Mouse (Mus musculus): ENCODE measurements around the gene Tcap. TPM values are rescaled to one million over a fixed set of nuclear protein-coding genes. Genes with fewer than 3 reads are reported as not detected.

The Tcap gene
- not detected in 4 replicates for total RNA-seq (2023; ENCODE audit: inconsistent age)

DNA sequence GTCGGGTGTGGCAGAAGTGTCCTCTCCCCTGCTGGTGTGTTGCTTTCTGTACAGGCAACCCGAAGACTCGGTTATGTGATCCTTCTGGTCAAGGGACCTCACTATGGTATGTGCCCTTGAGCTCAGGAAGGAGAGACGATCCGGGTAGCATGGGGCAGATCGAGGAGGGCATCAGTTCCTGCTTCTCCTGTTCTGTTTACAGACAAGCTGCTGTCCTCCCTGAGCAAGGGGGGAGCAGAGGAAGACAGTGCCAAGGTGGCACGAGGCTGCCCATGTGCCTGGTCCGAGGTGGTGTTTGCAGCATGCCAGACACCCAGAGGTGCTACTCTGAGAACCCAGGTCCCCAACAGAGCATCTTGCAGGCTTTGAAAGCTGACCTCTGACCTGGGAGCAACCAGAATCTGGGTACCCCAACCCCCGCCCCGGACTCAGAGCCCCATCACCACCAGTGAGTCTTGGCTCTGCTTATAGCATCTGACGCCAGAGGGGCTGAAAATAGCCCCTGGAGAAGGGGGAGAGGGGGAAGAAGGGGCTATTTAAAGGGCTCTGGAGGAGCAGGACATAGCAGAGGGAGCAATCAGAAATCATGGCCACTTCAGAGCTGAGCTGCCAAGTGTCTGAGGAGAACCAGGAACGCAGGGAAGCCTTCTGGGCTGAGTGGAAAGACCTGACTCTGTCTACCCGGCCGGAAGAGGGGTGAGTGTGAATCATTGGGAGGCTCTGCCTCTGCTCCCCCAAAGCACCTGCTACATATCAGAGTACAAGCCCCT is at the start of gene Tcap:
Gene Tcap (plus strand): TSS at position 551 of the 770 bp plus-strand sequence.

DNA sequence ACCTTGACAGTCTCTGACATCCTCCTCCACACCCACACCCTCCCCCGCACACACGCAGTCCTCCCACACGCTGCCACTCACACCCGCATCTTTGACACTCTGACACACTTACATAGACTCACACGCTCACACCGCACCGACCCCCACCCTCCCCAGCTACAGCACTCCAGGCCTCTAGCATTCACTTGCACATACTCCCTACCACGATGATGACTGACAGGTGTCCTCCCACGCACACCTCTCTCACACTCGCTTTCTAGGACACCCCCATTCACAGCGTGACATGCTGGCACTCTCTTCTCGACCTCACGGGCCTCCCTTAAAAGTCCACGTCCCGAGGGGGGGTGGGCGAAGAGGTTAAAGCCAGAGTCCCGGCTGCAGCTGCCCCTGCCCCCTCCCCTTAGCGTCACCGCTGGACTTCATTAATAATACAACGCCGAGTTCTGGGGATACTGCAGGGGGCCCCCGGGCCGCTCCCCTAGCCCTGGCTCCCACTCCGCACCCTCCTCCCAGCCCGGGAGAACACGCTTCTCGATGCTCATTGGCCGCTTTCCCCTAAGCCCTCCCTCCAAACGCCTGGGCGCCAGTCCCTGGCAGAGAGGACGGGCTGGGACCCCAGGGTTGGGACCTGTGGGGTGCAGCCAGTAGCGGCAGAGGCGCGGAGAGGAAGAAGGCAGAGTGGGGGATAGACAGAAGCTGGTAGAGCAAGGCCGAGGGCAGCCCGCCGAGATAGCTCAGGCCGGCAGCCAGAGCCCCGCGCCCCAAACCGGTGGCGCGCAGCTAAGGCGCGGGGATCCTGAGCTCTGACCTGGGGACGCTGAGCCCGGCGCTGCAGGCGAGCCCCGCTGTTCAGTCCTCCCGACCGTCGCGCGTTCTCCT is 35.3 kb upstream of the Tcap start, which contains the start of gene Ppp1r1b:
Gene Ppp1r1b (plus strand): TSS at position 322 of the 879 bp plus-strand sequence.

DNA sequence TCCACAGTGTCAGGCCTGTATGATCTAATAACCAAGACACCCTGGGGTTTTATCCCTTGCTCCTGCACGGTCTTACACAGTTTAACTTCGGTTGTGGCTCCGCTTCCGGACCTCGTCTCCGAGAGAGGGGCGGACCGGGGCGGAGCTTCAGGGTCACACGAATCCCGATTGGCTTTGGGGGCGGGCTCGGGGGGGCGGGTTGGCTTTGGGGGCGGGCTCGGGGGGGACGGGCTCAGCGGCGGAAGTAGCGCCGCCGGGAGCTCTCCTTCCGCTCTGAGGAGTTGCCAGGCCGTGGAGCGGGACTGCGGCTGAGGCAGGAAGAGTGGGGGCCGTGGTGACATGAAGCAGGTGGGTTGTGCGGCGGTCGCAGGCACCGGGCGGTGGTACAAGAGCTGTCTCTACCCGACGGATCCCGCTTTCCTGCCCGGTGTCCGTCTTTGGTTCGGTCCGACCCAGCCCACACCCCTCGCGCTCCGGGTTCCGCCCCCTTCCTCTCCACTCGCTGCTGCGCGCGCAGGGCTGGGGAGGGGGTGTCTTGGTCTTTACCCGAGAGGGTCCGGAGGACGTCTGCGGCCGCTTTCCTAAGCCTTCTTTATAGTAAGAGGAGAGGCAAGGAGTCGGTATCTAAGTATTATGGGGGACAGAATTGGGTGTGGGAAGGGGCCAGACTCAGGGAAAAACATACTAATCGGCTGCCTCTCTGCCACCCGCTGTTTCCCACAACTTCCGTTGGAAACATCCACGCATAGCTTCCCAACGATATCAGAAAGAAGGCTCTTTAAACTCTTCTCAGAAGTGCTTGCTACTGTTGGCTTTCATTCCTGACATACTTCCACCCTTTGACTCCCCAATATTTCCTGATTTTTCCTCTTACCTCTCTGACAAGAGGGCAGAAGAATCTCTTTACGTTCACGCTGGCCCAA is 25.2 kb upstream of the Tcap start, which contains the start of gene Stard3:
Gene Stard3 (plus strand): TSS at position 208 of the 923 bp plus-strand sequence.

DNA sequence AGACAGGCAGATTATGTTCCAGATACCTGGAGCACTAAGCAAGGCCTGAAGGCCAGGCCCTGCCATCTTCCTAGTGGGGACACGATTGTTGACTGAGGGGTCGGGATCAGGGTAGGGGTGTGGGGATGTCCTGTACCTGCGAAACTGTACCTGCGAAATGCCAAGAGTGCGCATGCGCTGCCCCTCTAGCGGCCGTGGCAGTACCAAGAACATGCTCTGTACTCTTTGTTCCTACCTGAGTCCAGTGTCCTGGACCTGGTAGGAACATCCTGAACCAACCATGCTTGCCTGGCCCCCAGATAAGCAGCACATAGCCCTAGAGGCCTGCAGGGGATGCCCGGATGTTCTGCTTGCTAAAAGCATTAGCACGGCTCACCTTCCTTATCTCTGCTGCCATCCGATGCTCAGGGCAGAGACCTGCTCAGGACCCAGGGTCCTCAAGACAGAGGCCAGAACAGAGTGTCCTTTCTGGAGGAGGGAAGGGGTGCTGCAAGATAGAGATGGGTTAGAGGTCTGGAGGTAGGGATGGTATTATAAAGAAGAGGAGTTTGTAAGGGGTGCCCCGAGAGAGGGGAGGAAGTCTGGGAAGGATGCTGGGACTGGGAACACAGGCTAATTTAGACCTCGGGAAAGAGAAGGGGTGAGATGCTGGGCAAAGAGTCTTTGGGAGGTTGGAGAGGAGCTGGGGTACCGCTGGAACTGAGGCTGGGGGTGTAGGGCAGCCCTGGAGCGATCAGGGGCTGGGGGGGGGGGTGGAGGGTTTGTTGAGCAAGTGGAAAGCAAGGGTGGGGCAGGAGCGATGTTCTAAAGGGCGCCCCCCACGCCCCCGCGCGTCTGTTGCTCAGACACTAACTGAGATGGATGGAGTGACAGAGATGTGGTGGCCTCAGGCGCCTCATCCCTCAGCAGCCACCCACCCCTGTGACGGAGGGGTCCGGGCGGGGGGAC is 2.3 kb downstream of the Tcap start, which contains the start of gene Pnmt:
Gene Pnmt (plus strand): TSS at position 813 of the 948 bp plus-strand sequence.

GRCm38 (mm10) chr11:98400161-98400726 is 16.6 kb downstream of the Tcap start, which contains the start of gene Pgap3:
Gene Pgap3 (minus strand): TSS chr11:98400490.

DNA sequence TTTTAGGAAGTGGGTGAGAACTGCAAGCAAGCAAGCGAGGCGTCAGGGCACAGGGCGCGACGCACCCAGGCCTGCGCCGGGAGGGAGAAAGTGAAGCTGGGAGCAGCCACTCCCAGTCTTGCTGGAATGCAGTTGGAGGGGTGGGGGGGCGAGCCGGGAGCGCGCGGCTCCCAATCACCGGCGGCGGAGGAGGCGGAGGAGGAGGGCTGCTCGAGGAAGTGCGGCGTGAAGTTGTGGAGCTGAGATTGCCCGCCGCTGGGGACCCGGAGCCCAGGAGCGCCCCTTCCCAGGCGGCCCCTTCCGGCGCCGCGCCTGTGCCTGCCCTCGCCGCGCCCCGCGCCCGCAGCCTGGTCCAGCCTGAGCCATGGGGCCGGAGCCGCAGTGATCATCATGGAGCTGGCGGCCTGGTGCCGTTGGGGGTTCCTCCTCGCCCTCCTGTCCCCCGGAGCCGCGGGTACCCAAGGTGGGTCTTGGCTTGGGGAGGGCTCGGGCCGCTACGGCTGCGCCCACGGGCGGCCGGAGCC is 28.7 kb downstream of the Tcap start, which contains the start of gene Erbb2:
Gene Erbb2 (plus strand): TSS at position 198 of the 524 bp plus-strand sequence.

Other genes with a start within 250 kb of the Tcap start
- gene Fbxl20, start 233.4 kb upstream of the Tcap start, total RNA-seq (2023; ENCODE audit: inconsistent age): 41.6 to 46.6 TPM (median 42.5 TPM) in 4 replicates
- gene Med1, start 190.5 kb upstream of the Tcap start, total RNA-seq (2023; ENCODE audit: inconsistent age): 76.7 to 88.2 TPM (median 86.9 TPM) in 4 replicates
- gene Cdk12, start 180.8 kb upstream of the Tcap start, total RNA-seq (2023; ENCODE audit: inconsistent age): 98.4 to 119 TPM (median 111 TPM) in 4 replicates
- gene Neurod2, start 54.2 kb upstream of the Tcap start, total RNA-seq (2023; ENCODE audit: inconsistent age): 0.32 to 0.51 TPM (median 0.35 TPM) in 4 replicates
- gene Ppp1r1b, start 35.4 kb upstream of the Tcap start, total RNA-seq (2023; ENCODE audit: inconsistent age): not detected in 4 replicates
- gene Stard3, start 25.4 kb upstream of the Tcap start, total RNA-seq (2023; ENCODE audit: inconsistent age): 34.7 to 40.1 TPM (median 36.9 TPM) in 4 replicates
- not detected in 4 replicates for gene Pnmt, start 2.6 kb downstream of the Tcap start, total RNA-seq (2023; ENCODE audit: inconsistent age)
- 7.3 to 11.8 TPM (median 9.3 TPM) in 4 replicates for gene Pgap3, start 16.7 kb downstream of the Tcap start, total RNA-seq (2023; ENCODE audit: inconsistent age)
- 0.15 TPM in 1 of 4 replicates, not detected in the others for gene Erbb2, start 28.7 kb downstream of the Tcap start, total RNA-seq (2023; ENCODE audit: inconsistent age)
- 47.4 to 59.5 TPM (median 52.0 TPM) in 4 replicates for gene Mien1, start 55.2 kb downstream of the Tcap start, total RNA-seq (2023; ENCODE audit: inconsistent age)
- 0.78 to 2.0 TPM (median 1.3 TPM) in 4 replicates for gene Grb7, start 62.6 kb downstream of the Tcap start, total RNA-seq (2023; ENCODE audit: inconsistent age)
- 550 to 623 TPM (median 617 TPM) in 4 replicates for gene Ikzf3, start 162.2 kb downstream of the Tcap start, total RNA-seq (2023; ENCODE audit: inconsistent age)
- gene Zpbp2, start 167.3 kb downstream of the Tcap start, total RNA-seq (2023; ENCODE audit: inconsistent age): 4.3 to 8.2 TPM (median 5.8 TPM) in 4 replicates
- 16.5 to 19.2 TPM (median 17.5 TPM) in 4 replicates for gene Ormdl3, start 203.6 kb downstream of the Tcap start, total RNA-seq (2023; ENCODE audit: inconsistent age)
- not detected in 4 replicates for gene Lrrc3c, start 214.5 kb downstream of the Tcap start, total RNA-seq (2023; ENCODE audit: inconsistent age)
- 26.2 to 32.0 TPM (median 31.6 TPM) in 4 replicates for gene Gm12355, start 241.8 kb downstream of the Tcap start, total RNA-seq (2023; ENCODE audit: inconsistent age)
- not detected in 4 replicates for gene Gsdma3, start 242.5 kb downstream of the Tcap start, total RNA-seq (2023; ENCODE audit: inconsistent age)

All from B cell, adult (primary cell).